Mouse (Mus musculus) cerebellum, adult 8-10 months (tissue): ENCODE measurements around the gene Irak3.
"Not testable (repeated sequence)": the region's sequence is repeated elsewhere in the genome, so short reads cannot be mapped to it uniquely, and the experiment has no call there.

Source experiments
- DNase-seq: peaks from one replicate; pipeline ENCODE4 v3.0.0; 2022

The Irak3 gene

DNA sequence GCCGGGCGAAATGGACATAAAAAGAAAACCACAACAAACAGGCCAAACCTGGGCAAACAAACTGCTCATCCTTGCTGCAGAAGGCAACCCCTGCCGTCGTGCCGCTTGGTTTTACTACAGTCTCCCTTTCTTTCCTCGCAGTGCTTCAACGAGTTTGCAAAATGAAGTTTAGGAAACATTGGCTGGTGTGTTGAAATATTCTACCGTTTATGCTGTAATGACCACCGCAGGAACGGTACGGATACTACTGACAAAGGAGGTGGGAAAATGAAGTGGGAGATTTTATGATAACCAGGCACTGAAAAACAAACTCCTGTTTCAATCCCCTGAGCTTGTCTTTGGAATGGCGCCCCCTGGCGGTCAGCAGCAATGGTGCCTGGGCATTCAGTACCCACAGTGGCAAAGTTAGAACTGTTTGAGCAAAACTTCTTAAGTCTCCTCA is at the start of gene Irak3:
TSS of gene Irak3 (minus strand) at position 170 of the 442 bp plus-strand sequence.
- DNase-seq: peak; percentile 65

DNA sequence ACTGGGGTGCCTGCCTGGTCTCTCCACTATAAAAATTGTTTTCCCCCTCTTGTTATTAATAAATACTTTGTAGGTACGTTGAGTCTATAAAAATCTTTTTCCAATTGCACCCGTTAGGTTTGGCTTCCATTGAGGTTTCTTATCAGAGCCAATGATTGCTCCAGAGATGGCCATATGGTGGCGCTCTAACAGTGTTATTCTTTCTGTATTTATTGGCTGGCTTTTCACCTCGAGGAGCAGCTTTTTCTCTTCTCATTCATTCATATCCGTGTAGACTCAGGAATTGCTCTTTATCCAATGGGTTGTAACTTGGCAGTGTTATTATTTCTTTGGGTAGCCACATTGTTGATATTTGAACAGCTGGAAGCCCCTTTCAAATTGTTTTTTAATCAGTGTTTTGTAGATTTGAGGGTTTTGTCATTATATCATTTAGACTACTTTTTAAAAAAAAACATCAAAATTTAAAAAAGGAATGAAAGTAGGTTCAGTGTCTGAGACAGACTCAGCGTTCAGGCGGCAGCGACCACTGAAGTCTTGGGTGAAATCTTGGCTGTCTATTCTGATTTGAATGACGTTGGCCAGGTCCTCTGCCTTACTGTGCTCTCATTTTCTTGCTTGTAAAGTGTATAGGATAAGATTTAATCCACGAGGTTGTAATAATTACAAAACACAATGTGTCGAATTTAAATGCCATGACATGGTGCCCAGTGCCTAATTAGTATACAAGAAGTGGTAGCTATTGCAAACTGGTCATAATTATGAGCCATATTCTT is 49.2 kb upstream of the Irak3 start:
- no peak for DNase-seq

DNA sequence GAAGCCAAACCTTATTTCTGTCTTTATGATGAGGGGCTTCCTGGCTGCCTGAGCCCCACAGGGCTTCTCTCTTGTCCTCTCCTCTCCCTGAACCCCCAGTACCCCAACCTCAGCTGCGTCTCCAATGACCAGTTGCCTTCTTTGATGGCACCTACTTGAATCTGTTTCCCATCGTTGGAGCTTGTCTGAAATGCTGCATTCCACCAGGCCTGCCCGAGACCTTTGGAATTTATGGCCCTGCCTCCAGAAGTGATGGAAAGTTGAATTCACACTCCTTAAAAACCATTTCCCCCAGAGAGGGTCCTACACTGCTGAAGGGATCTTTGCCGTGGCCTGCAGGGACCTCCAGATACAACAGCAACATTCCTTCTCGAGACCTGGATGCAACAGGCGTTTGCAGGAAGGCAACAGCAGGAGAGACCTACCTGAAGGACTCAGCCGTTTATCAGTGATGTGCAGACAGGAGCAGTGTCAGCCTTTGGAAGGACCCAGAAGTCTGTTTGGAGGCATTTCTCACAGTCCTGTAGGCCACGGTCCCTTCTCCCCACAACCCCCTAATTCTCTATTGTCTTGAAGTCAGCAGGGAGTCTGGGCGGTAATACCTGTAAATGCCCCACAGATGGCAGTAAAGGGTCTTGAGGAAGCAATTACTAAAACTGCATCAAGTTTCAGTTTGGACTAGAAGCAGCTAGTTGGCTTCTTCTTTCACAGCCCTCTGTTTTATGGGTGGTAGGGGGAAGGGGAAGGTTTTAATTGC is 45.2 kb upstream of the Irak3 start:
- no peak for DNase-seq

DNA sequence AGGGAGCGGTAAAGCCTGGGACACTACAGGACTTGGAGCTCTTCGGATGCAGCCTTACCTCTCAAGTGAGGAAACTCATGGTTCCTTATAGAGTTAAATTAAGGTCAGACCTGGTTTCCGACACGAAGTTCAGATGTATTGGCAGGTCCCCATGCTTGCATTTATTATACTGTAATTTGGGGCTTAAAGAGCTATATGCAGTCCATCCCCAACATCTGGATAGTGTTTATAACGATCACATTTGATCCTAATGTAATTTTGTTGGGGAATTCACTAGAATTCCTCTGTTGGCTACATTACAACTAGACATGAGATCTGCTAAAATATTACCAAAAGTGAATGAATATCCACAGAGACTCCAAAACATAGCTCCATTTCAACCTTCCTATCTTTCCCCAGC is 43.8 kb upstream of the Irak3 start:
- DNase-seq: no peak

DNA sequence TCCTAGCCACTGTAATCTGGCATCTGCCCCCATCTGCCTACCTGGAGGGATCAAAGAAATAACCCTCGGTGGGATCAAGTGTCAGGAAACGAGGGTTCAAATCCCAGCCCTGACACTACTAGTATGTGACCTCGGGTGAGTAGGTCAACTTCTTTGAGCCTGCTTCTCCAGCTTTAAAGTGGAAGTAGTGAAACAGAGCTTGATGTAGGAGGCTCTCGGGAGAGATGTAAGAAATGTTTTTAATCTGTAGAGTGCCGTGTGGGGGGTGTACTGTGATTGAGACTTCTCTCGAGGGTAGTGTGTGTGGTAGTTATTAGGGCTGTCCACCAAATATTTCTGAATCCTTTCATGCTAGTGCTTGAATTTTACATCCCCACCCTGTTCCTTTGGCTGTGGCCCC is 40.5 kb upstream of the Irak3 start:
- DNase-seq: no peak

DNA sequence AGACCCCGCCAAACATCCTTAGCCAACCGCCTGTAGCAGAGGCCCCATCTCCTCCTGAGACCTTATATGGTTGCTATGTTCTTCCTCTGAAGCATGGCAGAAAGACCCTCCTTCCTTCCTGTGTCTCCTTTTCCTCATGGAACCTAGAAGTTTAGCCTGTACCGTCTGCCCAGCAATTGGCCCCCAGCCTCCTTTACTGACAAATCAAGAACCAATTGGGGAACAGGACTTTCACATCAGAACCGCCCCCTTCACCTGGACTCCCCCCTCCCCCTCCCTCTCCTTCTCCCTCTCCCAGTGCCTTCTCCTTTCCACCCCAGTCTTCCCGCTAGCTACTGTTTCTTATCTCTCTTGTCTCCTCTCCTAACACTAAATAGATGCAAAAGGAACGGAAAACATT is 37.5 kb upstream of the Irak3 start:
- DNase-seq: no peak

DNA sequence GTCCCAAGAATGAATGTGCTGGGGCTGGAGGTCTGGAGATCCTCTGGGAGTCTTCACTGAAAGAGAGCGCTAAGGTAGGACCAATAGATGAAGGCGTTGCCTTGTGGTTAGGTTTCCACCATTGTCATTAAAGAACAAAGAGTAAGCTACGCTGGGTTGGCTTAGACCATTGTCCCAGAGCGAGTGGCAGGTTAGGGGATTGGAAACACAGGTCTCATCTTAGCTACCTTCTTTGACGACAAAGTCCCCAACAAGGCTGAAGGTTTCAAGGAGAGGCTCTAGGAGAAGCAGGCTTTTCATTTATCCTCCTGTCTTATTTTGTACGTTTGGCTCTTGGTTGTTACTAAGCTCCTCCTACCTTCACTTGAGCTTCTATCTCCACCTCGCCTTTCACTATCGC is 36.3 kb upstream of the Irak3 start:
- DNase-seq: no peak

DNA sequence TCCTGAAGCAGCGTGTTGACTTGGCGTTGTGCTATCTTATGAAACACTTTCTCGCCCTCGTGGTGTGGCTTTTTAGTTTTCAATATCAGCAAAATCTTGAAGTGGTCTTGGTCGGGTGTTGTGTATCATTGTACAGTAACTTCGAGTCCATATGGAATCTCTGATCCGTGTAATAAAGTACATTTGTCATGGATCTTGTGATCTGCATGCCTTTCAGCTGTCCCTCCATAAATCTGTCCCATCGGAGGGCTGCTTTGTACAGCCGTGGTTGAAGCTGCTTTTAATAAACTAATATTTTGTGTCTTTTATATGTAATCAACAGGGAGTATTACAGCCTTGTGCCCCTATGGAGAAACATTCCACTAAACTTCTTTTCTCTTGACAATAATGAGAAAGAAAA is 34.9 kb upstream of the Irak3 start:
- DNase-seq: no peak

DNA sequence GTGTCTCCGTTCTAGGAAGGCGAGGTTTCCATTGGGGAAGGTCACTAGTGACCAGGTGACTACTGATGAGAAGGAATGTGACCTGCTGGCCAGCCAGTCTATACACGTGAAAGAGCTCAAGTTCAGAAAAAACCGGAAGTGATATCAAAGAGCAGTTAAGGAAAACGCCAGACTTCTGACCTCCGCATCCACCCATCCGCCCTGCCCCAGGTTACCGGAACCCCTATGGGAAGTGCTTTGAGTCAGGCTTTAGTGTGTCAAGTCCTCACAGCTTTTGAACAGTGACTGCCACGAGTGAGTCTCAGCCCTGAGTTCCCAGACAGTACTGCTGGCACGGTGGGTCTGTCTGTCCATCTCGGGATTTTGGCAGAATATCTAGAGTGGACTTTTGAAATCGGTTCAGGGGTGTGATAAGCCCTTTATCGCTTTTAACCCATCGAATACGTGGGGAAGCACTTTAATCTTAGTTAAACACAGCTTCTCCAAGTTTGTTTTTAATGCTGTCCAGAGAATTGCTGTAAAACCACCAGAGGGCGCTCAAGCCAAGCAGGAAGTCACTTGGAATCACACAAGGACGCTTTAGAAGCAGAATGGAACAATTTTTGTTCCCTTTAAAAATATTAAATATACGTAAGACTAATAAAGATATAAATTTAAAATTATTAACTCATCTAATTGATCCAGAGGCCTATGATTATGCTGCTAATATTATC is 31.9 kb upstream of the Irak3 start:
- DNase-seq: peak; percentile 17

DNA sequence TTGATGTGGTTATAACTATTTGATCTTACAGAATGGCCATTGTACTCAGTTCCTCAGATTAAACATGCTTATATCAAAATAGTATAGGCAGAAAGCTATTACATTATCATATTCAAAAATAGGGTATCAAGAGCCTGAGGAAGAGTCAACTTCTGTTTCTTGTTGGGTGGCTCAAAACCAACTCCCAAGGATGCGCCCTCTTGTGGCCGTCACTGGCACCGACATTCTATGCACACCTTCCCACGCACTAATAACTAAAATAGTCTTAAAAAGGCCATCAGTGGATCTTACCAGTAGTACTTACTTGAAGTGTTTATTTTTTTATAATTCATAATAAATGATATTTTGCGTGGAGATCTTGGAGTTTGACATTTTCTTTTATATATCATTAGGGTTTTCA is 29.8 kb upstream of the Irak3 start:
- peak; percentile 36 for DNase-seq

DNA sequence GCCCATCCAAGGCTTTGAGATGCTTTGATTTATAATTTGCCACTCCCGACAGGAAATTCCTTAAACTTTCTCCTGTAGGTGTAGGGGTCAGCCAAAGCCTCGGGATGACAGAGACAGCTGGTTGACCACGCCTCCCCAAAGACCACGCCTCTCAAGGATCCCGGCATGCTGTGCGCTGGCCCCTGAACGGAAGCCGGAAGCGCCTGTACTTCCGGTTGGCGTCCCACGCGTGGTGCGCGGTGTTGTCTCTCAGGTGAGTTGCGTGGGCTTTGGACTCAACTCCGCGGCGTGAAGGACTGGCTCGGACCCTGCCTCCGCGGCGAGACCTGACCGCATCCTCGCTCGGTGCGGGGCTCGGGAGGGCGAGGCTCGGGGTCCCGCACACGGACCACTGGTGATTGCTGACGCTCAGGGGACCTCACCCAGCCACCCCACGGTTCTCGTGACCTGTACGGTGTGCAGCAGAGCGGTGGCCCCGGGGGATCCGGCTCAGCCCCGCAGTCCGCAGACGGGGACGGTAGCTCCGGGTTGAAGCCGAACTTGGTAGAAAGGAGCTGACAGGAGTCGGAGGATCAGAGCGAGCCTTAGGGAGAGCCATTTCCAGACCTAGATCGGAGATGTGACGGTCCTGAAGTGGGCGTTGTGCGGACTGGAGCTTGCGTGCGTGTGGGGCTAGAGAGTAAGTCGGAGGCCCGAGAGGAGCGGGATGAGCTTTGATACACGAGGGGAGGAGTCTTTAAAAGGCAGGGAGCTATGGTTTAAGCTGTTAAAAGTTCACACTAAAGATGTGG is 25.1 kb upstream of the Irak3 start, which contains the start of gene Llph:
TSS of gene Llph (plus strand) at position 200 of the 791 bp plus-strand sequence.
- DNase-seq: peak; percentile 75

DNA sequence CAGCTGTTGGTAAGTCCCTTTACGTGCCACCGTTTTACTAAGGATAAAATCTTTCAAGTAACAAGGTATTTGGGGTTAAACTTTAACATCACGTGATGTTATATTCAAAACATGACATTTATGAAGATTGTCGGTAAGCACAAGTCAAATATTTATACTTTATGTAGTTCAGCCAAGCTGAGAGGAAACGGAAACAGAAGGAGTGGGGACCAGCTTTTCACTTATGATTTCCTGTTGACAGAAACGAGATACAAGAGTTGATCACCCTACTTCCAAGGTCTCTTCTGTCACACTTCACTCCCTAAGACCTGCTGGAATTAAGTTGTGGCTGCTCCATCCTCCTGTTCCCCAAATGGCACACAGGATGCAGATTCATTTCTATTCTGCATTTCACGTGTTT is 18.8 kb upstream of the Irak3 start:
- DNase-seq: no peak

DNA sequence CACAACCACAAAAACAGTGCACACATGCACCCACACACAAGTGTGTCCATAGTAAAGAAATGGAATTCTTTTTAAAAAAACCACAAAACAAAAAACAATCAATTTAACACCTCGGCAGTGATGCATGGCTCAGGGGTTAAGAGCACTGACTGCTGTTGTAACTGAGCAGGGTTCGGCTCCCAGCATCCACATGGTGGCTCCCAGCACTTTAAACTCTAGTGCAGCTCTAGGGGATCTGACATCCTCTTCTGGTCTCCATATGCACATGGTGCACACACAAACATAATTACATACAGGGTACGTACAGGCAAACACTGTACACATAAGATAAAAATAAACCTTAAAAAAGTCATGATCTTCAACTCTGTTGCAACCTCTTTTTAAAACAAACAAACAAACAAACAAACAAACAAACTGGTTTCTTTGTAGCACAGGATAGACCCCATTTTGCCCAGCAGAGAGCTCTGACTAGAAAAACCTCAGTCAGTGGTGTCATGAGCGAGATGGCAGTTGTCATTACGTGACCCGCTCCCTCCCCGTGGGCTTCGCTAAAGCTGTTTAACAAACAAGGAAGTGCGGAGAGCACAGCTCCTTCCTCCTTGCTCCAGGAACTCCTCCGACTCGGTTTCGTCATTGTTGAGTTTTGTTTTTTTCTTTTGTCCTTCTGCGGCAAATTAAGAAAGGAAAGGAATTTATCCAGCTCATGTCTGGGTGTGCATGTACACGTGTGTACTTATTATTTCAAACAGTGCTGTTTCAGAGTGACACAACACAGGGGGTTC is 17.8 kb upstream of the Irak3 start:
- DNase-seq: no peak

DNA sequence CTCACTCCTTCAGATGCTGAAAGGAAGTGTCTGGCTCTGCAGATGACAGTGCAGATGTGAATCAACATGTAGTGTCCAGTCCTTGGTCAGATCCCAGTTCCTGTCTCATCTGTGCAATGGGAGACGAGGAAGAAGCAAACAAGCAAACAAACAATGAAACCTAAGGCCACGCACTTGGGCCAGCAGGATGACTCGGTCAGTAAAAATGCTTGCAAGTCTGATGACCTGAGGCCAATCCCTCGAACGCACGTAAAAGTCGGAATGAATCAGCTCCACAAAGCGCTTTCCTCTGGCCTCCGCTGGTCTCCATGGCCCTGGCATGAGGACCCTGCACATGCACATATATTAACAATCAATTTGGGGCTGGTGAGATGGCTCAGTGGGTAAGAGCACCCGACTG is 17.1 kb upstream of the Irak3 start:
- no peak for DNase-seq

DNA sequence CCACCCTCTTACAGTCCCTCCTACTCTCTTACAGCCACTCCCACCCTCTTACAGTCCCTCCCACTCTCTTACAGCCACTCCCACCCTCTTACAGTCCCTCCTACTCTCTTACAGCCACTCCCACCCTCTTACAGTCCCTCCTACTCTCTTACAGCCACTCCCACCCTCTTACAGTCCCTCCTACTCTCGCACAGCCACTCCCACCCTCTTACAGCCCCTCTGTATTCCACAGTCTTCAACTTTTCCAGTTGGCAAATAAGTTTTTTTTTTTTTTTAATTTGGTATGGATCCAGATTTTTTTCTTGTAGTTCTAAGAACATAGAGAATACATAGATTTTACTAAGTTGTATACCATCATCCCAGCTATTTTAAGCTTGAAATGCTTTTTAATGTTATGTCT is 15.2 kb upstream of the Irak3 start:
- DNase-seq: not testable (repeated sequence)

DNA sequence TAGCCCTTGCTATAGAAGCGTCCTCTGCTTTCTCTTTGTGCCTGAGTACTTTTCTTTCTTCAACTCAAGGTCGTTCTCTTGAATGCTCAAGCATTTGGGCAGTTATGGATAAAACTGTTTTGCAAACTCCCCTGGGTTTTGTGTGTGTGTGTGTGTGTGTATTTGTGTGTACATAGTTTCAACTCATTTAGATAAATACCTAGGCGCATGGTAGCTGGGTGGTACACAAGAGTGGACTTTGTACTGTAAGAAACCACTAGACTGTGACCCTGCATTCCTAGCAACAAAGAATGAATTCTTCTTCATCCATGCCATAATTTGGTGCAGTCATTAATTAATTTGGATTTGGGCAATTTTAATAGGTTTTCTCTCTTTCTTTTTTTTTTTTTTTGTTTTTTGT is 8.2 kb upstream of the Irak3 start:
- DNase-seq: no peak

DNA sequence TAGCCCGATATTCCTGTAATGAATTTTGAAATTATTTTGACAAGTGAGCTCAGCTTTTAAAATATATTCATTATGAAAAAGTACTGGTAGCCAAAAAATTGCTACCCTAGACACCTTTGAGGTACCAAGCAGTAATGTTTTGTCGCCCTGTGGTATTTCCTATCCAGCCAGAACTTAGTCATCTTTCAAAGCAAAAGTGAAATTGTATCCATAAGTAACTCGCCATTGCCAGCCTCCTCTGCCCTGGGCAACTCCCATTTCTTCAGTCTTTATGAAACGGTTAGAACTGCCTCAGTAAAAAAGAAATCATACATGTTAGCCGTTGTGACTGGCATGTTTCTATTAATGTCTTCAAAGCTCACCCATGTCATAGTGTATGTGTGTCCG is 7.6 kb upstream of the Irak3 start:
- no peak for DNase-seq

DNA sequence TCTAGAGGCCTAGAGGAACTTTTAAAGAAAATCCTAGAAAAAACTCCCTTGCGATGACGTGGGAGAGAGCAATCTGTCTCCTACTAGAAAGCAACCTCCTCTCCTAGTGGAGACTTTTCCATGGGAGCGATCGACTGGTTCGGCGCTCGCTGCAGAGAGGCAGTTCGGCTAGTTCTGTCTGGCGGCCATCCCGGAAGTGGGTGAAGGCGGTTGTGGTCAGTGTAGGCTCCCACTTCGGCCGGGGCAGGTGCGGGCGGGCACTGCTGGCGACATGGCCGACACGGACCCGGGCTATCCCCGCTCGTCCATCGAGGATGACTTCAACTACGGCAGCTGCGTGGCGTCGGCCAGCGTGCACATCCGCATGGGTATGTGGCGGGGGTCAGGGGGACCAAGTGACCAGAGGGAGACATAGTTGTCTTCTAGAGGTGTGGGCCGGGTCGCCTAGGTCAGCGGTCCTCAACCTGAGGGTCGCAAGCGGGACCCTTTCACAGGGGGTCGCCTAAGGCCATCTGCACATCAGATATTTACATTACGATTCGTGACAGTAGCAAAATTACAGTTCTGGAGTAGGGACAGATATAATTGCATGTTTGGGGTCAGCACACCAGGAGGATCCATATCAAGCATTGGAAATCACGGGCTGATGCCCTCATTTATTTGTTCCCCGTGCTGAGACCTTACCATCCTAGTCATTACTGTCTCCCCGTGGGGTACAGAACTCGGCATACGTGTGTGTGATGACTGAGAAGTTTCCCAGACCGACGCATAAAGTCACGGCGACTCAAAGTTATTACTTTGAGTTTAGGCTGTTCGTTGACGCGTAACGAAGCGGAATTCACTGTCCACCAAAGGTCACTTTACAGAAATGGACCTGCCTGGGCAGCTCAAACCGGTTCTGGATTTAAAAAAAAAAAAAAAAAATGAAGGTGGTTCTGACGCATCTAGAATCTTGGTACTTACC is 6.9 kb upstream of the Irak3 start:
- DNase-seq: peak; percentile 80

DNA sequence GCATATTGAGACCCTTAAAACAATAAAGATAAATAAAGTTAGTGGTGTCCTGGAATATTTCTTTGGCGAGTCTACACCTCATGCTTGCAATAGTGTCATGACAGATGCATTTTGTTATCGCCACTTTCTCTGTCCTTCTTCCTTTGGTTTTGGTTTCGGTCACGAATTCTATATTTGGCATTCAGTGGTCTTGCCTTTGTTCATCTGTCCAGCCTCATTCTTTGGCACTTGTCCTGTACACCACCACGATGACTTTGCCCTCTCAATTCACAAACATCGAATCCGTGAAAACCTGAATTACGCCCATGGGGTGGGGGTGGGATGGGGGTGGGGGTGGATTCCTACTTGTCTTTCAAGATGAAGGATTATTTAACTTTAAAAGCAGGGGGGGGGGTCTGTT is 6.1 kb upstream of the Irak3 start:
- no peak for DNase-seq

DNA sequence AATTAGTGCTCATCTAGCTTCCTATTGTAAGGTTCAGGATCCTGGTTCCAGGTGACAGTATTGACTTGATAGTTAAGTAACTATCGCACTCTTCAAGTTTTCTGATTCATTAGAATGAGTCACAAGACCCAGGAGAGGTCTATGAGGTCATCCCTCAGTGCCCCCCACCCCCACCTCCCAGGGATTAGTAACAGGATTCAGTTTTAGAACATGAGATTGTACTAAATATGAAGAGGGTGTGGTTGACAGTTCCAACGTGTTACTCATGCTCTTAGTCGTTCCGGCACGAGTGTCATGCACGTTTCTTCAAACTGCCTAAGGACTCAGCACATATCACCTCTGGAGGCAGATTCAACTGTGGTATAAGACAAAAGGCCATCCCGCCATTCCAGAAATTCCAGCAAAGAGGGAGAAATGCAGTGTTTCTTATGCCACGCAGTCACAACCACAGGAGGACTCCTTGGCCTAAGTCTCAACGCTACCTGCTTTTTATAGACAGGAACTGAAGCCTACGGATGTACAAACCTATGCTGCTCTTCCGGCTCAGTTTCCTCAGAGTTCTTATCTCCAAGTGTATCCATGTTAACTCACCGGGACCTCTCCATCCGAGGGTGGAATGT is 2.8 kb upstream of the Irak3 start:
- no peak for DNase-seq
